In genomic region chr5:76691251-76691650, GRCm38 (mm10) we compare ENCODE assay signal across 19 mouse cellular contexts. TPM values are rescaled to one million over a fixed set of nuclear protein-coding genes. Genes with fewer than 3 reads are reported as not detected.
DNase-seq lines count a peak whose midpoint lies in the region; ATAC-seq lines count a peak whose summit lies in the region.
"Had no signal": no experiment of that assay in that cellular context is flagged by ENCODE, and none has a peak within 500 bp of the region (broad histone marks: within the 10 kb centered on the region; RNA-seq: fewer than 3 reads in every experiment).

No protein-coding gene starts in this region.

- peaks cover 6% of the 10 kb centered on the region; the same call in 1 of the 2 replicates for H3K9me3 ChIP-seq in midbrain, embryonic 11.5 days (ENCODE audit: control insufficient read depth, low read length)
- H3K9me3 ChIP-seq in midbrain, embryonic 16.5 days (replicated peaks; ENCODE audit: control insufficient read depth, low read length, poor library complexity, severe bottlenecking), result no peaks in the 10 kb centered on the region
- H3K9me3 ChIP-seq: embryonic facial prominence, embryonic 12.5 days; forebrain, embryonic 13.5 days; forebrain, embryonic 15.5 days had no signal

- H3K36me3 ChIP-seq in midbrain, embryonic 11.5 days (ENCODE audit: control insufficient read depth, insufficient read depth, low read length), result no peaks in the 10 kb centered on the region
- no peaks in the 10 kb centered on the region for H3K36me3 ChIP-seq in midbrain, embryonic 16.5 days (ENCODE audit: control insufficient read depth, insufficient read depth, low read length)
- H3K36me3 ChIP-seq: embryonic facial prominence, embryonic 12.5 days had no signal

- no peaks in the 10 kb centered on the region for H3K4me1 ChIP-seq in midbrain, embryonic 11.5 days (ENCODE audit: control insufficient read depth, insufficient read depth, low read length)
- no peaks in the 10 kb centered on the region; the same call in 1 of the 2 replicates for H3K4me1 ChIP-seq in midbrain, embryonic 16.5 days (ENCODE audit: control insufficient read depth, insufficient read depth, low read length)
- H3K4me1 ChIP-seq: forebrain, embryonic 15.5 days had no signal

- no peak overlapping the region for H3K27ac ChIP-seq in midbrain, embryonic 11.5 days (ENCODE audit: low read depth, low read length)
- no peak overlapping the region for H3K27ac ChIP-seq in midbrain, embryonic 16.5 days (ENCODE audit: low read length)
- H3K27ac ChIP-seq: embryonic facial prominence, embryonic 10.5 days; embryonic facial prominence, embryonic 12.5 days; forebrain, embryonic 13.5 days; forebrain, embryonic 15.5 days had no signal

- peak; percentile 70 for DNase-seq in heart, adult 11 months
- DNase-seq in heart, postnatal 4 days, result no peak
- peak; percentile 31 for DNase-seq in midbrain, embryonic 11.5 days (ENCODE audit: low spot score, missing footprints)
- DNase-seq in retina, embryonic 14.5 days (ENCODE audit: low spot score), result peak; percentile 63
- no peak for DNase-seq in ovary, adult 18-20 months (ENCODE audit: low spot score)
- DNase-seq: B cell, adult 2 months; cerebellum, adult 11-12 months; cerebellum, adult 2 months; cerebellum, adult 9-10 months; cerebellum, postnatal 25 days had no signal

- 89% methylated on average over 5 of the region's 5 CpGs for WGBS in midbrain, embryonic 11.5 days
- 81% methylated on average over 5 of the region's 5 CpGs for WGBS in midbrain, embryonic 16.5 days

- H3K4me3 ChIP-seq in midbrain, embryonic 11.5 days (ENCODE audit: low read depth, low read length), result no peak overlapping the region
- no peak overlapping the region for H3K4me3 ChIP-seq in midbrain, embryonic 16.5 days (ENCODE audit: low read depth, low read length)
- H3K4me3 ChIP-seq: embryonic facial prominence, embryonic 10.5 days; embryonic facial prominence, embryonic 12.5 days; forebrain, embryonic 13.5 days; forebrain, embryonic 15.5 days had no signal

- H3K27me3 ChIP-seq in midbrain, embryonic 11.5 days (ENCODE audit: control insufficient read depth, insufficient read depth, low read length), result no peaks in the 10 kb centered on the region
- H3K27me3 ChIP-seq in midbrain, embryonic 16.5 days (ENCODE audit: control insufficient read depth, insufficient read depth, low read depth, low read length), result no peaks in the 10 kb centered on the region
- H3K27me3 ChIP-seq: CH12.LX; embryonic facial prominence, embryonic 12.5 days; forebrain, embryonic 13.5 days; forebrain, embryonic 15.5 days; Patski had no signal

- H3K9ac ChIP-seq in midbrain, embryonic 11.5 days (ENCODE audit: low read length), result no peak overlapping the region
- H3K9ac ChIP-seq in midbrain, embryonic 16.5 days (ENCODE audit: low read depth, low read length), result no peak overlapping the region
- H3K9ac ChIP-seq: embryonic facial prominence, embryonic 12.5 days; forebrain, embryonic 13.5 days; forebrain, embryonic 15.5 days had no signal

- no peak overlapping the region for H3K4me2 ChIP-seq in midbrain, embryonic 11.5 days
- H3K4me2 ChIP-seq in midbrain, embryonic 16.5 days (ENCODE audit: low read length), result no peak overlapping the region
- H3K4me2 ChIP-seq: embryonic facial prominence, embryonic 12.5 days; forebrain, embryonic 13.5 days; forebrain, embryonic 15.5 days had no signal

- no peak for ATAC-seq in midbrain, embryonic 11.5 days (ENCODE audit: low FRiP score)
- ATAC-seq in midbrain, embryonic 16.5 days, result no peak
- ATAC-seq: activated CD4-positive, CD25-positive, alpha-beta regulatory T cell, adult 4 months; CD4-positive, CD25-positive, alpha-beta regulatory T cell, adult 4 months; forebrain, embryonic 13.5 days; forebrain, embryonic 15.5 days had no signal

RNA-seq across cellular contexts. Expression of gene C530008M17Rik, which starts 34.9 kb away (rescaled TPM):
- total RNA-seq in heart, postnatal 4 days (2021), result 1 to 10 TPM; 7.6 to 9.5 TPM
- 33.0 TPM in 2 replicates for polyA plus RNA-seq in midbrain, embryonic 11.5 days (2014; fragmentation: Nextera tagmentation; extraction: Ambion mirVana)
- polyA plus RNA-seq in midbrain, embryonic 16.5 days (2015; fragmentation: Nextera tagmentation; extraction: Ambion mirVana), result 58.3 and 74.4 TPM in 2 replicates

Comparison
In these comparisons a context has a peak if more than half of its experiments do, and no peak if none do; other contexts are left out.
1. DNase-seq: peak in heart, adult 11 months (single experiment), midbrain, embryonic 11.5 days (single experiment) and retina, embryonic 14.5 days (single experiment); none in heart, postnatal 4 days (single experiment) and ovary, adult 18-20 months (single experiment).